Mouse (Mus musculus): ENCODE results near the gene H1fx.
"Not testable (repeated sequence)": the region's sequence is repeated elsewhere in the genome, so short reads cannot be mapped to it uniquely, and the experiment has no call there.

H1fx gene

GRCm38 (mm10) chr6:87981547-87982256, at the start of gene H1fx:
H1fx (minus strand) TSS chr6:87981637.
- DNase-seq (ENCODE audit: low spot score in 2 of 2), result peak in 1 of 2 experiments; percentile 51

GRCm38 (mm10) chr6:88030432-88030831, 49.0 kb upstream of the H1fx start:
- no peak for DNase-seq (ENCODE audit: low spot score in 2 of 2)

- peak; percentile 27 to 47 for DNase-seq (ENCODE audit: low spot score in 2 of 2)
Observed at GRCm38 (mm10) chr6:88027390-88027789, 46.0 kb upstream of the H1fx start.

GRCm38 (mm10) chr6:88023316-88023890, 42.0 kb upstream of the H1fx start:
- no peak for DNase-seq (ENCODE audit: low spot score in 2 of 2)

GRCm38 (mm10) chr6:88019154-88019553, 37.7 kb upstream of the H1fx start:
- DNase-seq (ENCODE audit: low spot score in 2 of 2), result no peak

GRCm38 (mm10) chr6:88017821-88018220, 36.4 kb upstream of the H1fx start:
- no peak for DNase-seq (ENCODE audit: low spot score in 2 of 2)

- DNase-seq (ENCODE audit: low spot score in 2 of 2), result no peak
Observed at GRCm38 (mm10) chr6:88015797-88016196, 34.4 kb upstream of the H1fx start.

- no peak for DNase-seq (ENCODE audit: low spot score in 2 of 2)
Observed at GRCm38 (mm10) chr6:88013456-88013855, 32.0 kb upstream of the H1fx start.

GRCm38 (mm10) chr6:88012601-88013000, 31.2 kb upstream of the H1fx start:
- no peak for DNase-seq (ENCODE audit: low spot score in 2 of 2)

- not testable (repeated sequence) for DNase-seq (ENCODE audit: low spot score in 2 of 2)
Observed at GRCm38 (mm10) chr6:88011106-88011505, 29.7 kb upstream of the H1fx start.

GRCm38 (mm10) chr6:88009209-88009608, 27.8 kb upstream of the H1fx start:
- DNase-seq (ENCODE audit: low spot score in 2 of 2), result no peak

GRCm38 (mm10) chr6:88004773-88005172, 23.3 kb upstream of the H1fx start:
- DNase-seq (ENCODE audit: low spot score in 2 of 2), result not testable (repeated sequence)

- no peak for DNase-seq (ENCODE audit: low spot score in 2 of 2)
Observed at GRCm38 (mm10) chr6:88003439-88003838, 22.0 kb upstream of the H1fx start.

GRCm38 (mm10) chr6:87998358-87998757, 16.9 kb upstream of the H1fx start:
- no peak for DNase-seq (ENCODE audit: low spot score in 2 of 2)

GRCm38 (mm10) chr6:87997706-87998265, 16.3 kb upstream of the H1fx start:
- peak; percentile 65 to 68 for DNase-seq (ENCODE audit: low spot score in 2 of 2)

GRCm38 (mm10) chr6:87996606-87997005, 15.2 kb upstream of the H1fx start:
- no peak for DNase-seq (ENCODE audit: low spot score in 2 of 2)

- DNase-seq (ENCODE audit: low spot score in 2 of 2), result no peak
Observed at GRCm38 (mm10) chr6:87995519-87995918, 14.1 kb upstream of the H1fx start.

- peak; percentile 47 to 66 for DNase-seq (ENCODE audit: low spot score in 2 of 2)
Observed at GRCm38 (mm10) chr6:87993790-87994571, 12.5 kb upstream of the H1fx start.

- DNase-seq (ENCODE audit: low spot score in 2 of 2), result no peak
Observed at GRCm38 (mm10) chr6:87992733-87993132, 11.3 kb upstream of the H1fx start.

GRCm38 (mm10) chr6:87991886-87992285, 10.4 kb upstream of the H1fx start:
- no peak for DNase-seq (ENCODE audit: low spot score in 2 of 2)

GRCm38 (mm10) chr6:87991216-87991615, 9.8 kb upstream of the H1fx start:
- DNase-seq (ENCODE audit: low spot score in 2 of 2), result no peak

- DNase-seq (ENCODE audit: low spot score in 2 of 2), result no peak
Observed at GRCm38 (mm10) chr6:87982506-87982905, 1.1 kb upstream of the H1fx start.

All from right cerebral cortex, postnatal 36 days (tissue).